Mouse (Mus musculus) CH12.LX (cell line): ENCODE data around the gene Gm5142. TPM values are rescaled to one million over a fixed set of nuclear protein-coding genes. Genes with fewer than 3 reads are reported as not detected.

Experiments used
- DNase-seq: peaks from one replicate; pipeline ENCODE4 v3.0.0-alpha.2; 2013; ENCODE audit errors: extremely low read depth
- H3K27ac ChIP-seq: 2 replicates; pipeline ENCODE4 v1.5.1; 2012; ENCODE audit warnings: low read depth, mild to moderate bottlenecking, control low read depth, moderate library complexity; ENCODE audit not compliant: insufficient read depth
- H3K27me3 ChIP-seq: replicated peaks from 2 replicates; pipeline ENCODE3; 2012; ENCODE audit warnings: inconsistent platforms
- H3K36me3 ChIP-seq, 2 experiments: replicated peaks in 1 of 2; 2 replicates each; pipeline versions ENCODE3 to v1.6.1; 2012; ENCODE audit warnings: inconsistent platforms in 1 of 2, low read length in 1 of 2, mild to moderate bottlenecking in 1 of 2, mixed read lengths in 1 of 2, moderate library complexity in 1 of 2; ENCODE audit not compliant: control insufficient read depth in 1 of 2, insufficient read depth in 1 of 2
- H3K4me1 ChIP-seq, 2 experiments: 2 replicates each; pipeline ENCODE4 v1.6.1; 2012; ENCODE audit warnings: inconsistent platforms in 1 of 2, moderate library complexity in 1 of 2; ENCODE audit not compliant: insufficient read depth in 2 of 2, control insufficient read depth in 1 of 2
- H3K4me2 ChIP-seq: 2 replicates; pipeline ENCODE4 v1.6.1; 2012; ENCODE audit warnings: low read depth, mild to moderate bottlenecking, control low read depth; ENCODE audit not compliant: poor library complexity, insufficient read depth, severe bottlenecking
- H3K4me3 ChIP-seq, 3 experiments: fragments of 150-350 bp in 1 of 3; sonication (generic) in 1 of 3; replicated peaks in 1 of 3; 2 replicates each; pipeline versions ENCODE3 to v1.5.1; 2011 to 2012; ENCODE audit warnings: low read depth in 2 of 3, low read length in 2 of 3, mild to moderate bottlenecking in 2 of 3, moderate library complexity in 2 of 3, control low read depth in 1 of 3, improper control_type of control experiment in 1 of 3, inconsistent platforms in 1 of 3, mixed read lengths in 1 of 3; ENCODE audit not compliant: poor library complexity in 1 of 3
- H3K79me2 ChIP-seq: replicated peaks from 2 replicates; pipeline ENCODE4 v1.6.1; 2012; ENCODE audit warnings: mild to moderate bottlenecking, moderate library complexity; ENCODE audit not compliant: control insufficient read depth, poor library complexity, insufficient read depth, severe bottlenecking; ENCODE audit errors: extremely low read depth
- H3K9ac ChIP-seq: 2 replicates; pipeline ENCODE4 v1.6.1; 2012; ENCODE audit warnings: low read depth, mild to moderate bottlenecking, control low read depth, moderate library complexity; ENCODE audit not compliant: insufficient read depth
- H3K9me3 ChIP-seq: replicated peaks from 2 replicates; pipeline ENCODE3; 2012; ENCODE audit warnings: low read length, inconsistent platforms, mixed read lengths
- CTCF ChIP-seq, 2 experiments: IDR thresholded peaks in 1 of 2; conservative IDR thresholded peaks in 1 of 2; 2 replicates each; pipeline ENCODE4 v1.5.1; 2011 to 2012; ENCODE audit warnings: low read depth in 2 of 2, low read length in 2 of 2, improper control_type of control experiment in 1 of 2, inconsistent platforms in 1 of 2, mild to moderate bottlenecking in 1 of 2, moderate library complexity in 1 of 2
- E2F4 ChIP-seq: IDR thresholded peaks from 2 replicates; pipeline ENCODE4 v1.6.1; 2011; ENCODE audit warnings: low read depth, low read length, improper control_type of control experiment; ENCODE audit not compliant: insufficient replicate concordance
- ELF1 ChIP-seq: IDR thresholded peaks from 2 replicates; pipeline ENCODE4 v1.6.1; 2014; ENCODE audit warnings: low read depth, mild to moderate bottlenecking, inconsistent platforms, low read length, improper control_type of control experiment
- EP300 ChIP-seq: IDR thresholded peaks from 2 replicates; pipeline ENCODE4 v1.6.1; 2011; ENCODE audit warnings: low read length, improper control_type of control experiment
- ETS1 ChIP-seq: conservative IDR thresholded peaks from 2 replicates; pipeline ENCODE4 v1.6.1; 2012; ENCODE audit warnings: low read depth, mild to moderate bottlenecking, inconsistent platforms, low read length, improper control_type of control experiment, moderate library complexity
- HCFC1 ChIP-seq: IDR thresholded peaks from 2 replicates; pipeline ENCODE4 v1.6.1; 2012; ENCODE audit warnings: low read depth, mild to moderate bottlenecking, inconsistent platforms, low read length, improper control_type of control experiment
- IRF4 ChIP-seq: IDR thresholded peaks from 2 replicates; pipeline ENCODE4 v1.6.1; 2014; ENCODE audit warnings: low read depth, mild to moderate bottlenecking, inconsistent platforms, low read length, improper control_type of control experiment
- JUN ChIP-seq: IDR thresholded peaks from 2 replicates; pipeline ENCODE4 v1.6.1; 2011; ENCODE audit warnings: low read depth, mild to moderate bottlenecking, low read length, improper control_type of control experiment, moderate library complexity; ENCODE audit not compliant: insufficient read depth
- KAT2A ChIP-seq: IDR thresholded peaks from 2 replicates; pipeline ENCODE4 v1.6.1; 2012; ENCODE audit warnings: low read length, improper control_type of control experiment, inconsistent platforms; ENCODE audit not compliant: insufficient replicate concordance
- MAX ChIP-seq: IDR thresholded peaks from 2 replicates; pipeline ENCODE4 v1.6.1; 2011; ENCODE audit warnings: low read length, improper control_type of control experiment
- MAZ ChIP-seq: IDR thresholded peaks from 2 replicates; pipeline ENCODE4 v1.6.1; 2012; ENCODE audit warnings: low read depth, mild to moderate bottlenecking, inconsistent platforms, low read length, improper control_type of control experiment, moderate library complexity
- MEF2A ChIP-seq: IDR thresholded peaks from 2 replicates; pipeline ENCODE4 v1.6.1; 2014; ENCODE audit warnings: low read depth, mild to moderate bottlenecking, inconsistent platforms, low read length, improper control_type of control experiment, borderline replicate concordance
- MXI1 ChIP-seq: IDR thresholded peaks from 2 replicates; pipeline ENCODE4 v1.6.1; 2011; ENCODE audit warnings: mild to moderate bottlenecking, low read depth, low read length, improper control_type of control experiment
- NELFE ChIP-seq: IDR thresholded peaks from 2 replicates; pipeline ENCODE4 v1.6.1; 2011; ENCODE audit warnings: low read depth, low read length, improper control_type of control experiment
- NRF1 ChIP-seq: IDR thresholded peaks from 2 replicates; pipeline ENCODE4 v1.6.1; 2014; ENCODE audit warnings: low read depth, mild to moderate bottlenecking, inconsistent platforms, low read length, improper control_type of control experiment, moderate library complexity
- POLR2A ChIP-seq: IDR thresholded peaks from 2 replicates; pipeline ENCODE4 v1.6.1; 2011; ENCODE audit warnings: low read depth, mild to moderate bottlenecking, improper control_type of control experiment, low read length
- RCOR1 ChIP-seq: conservative IDR thresholded peaks from 2 replicates; pipeline ENCODE4 v1.6.1; 2012; ENCODE audit warnings: low read depth, mild to moderate bottlenecking, inconsistent platforms, low read length, improper control_type of control experiment
- TCF12 ChIP-seq: IDR thresholded peaks from 2 replicates; pipeline ENCODE4 v1.6.1; 2014; ENCODE audit warnings: low read depth, mild to moderate bottlenecking, inconsistent platforms, low read length, improper control_type of control experiment
- USF1 ChIP-seq: IDR thresholded peaks from 2 replicates; pipeline ENCODE4 v1.6.1; 2014; ENCODE audit warnings: low read depth, mild to moderate bottlenecking, inconsistent platforms, low read length, improper control_type of control experiment
- ZC3H11A ChIP-seq: IDR thresholded peaks from 2 replicates; pipeline ENCODE4 v1.6.1; 2012; ENCODE audit warnings: low read depth, mild to moderate bottlenecking, inconsistent platforms, low read length, improper control_type of control experiment
- ZKSCAN1 ChIP-seq: IDR thresholded peaks from 2 replicates; pipeline ENCODE4 v1.6.1; 2012; ENCODE audit warnings: low read depth, inconsistent platforms, low read length, improper control_type of control experiment, borderline replicate concordance
- ZMIZ1 ChIP-seq: IDR thresholded peaks from 2 replicates; pipeline ENCODE4 v1.6.1; 2012; ENCODE audit warnings: low read depth, mild to moderate bottlenecking, inconsistent platforms, low read length, improper control_type of control experiment
- dilution Hi-C: fragments of 300-500 bp; cut with MboI; formaldehyde crosslinking; loops from 2 replicates; pipeline ENCODE4 v1.14.3; 2020; ENCODE audit warnings: low sequenced_read_pairs; ENCODE audit not compliant: extremely low pct_unique_long_range_greater_than_20kb, extremely low pct_ligation_motif_present
- in situ Hi-C: fragments of 300-500 bp; cut with MboI; formaldehyde crosslinking; loops from 3 replicates; pipeline ENCODE4 v1.14.3; 2019; ENCODE audit warnings: low sequenced_read_pairs, low pct_ligation_motif_present, low pct_unique_long_range_greater_than_20kb, mixed read lengths
- polyA plus RNA-seq: library from polyadenylated mRNA; unstranded; fragments of >175 nt; gene quantifications from 2 replicates; pipeline ENCODE4 v1.2.1, GENCODE M21; 2012; ENCODE audit warnings: low read depth; ENCODE audit not compliant: insufficient read length
- total RNA-seq, 2 experiments: library from RNA; depleted of rRNA; stranded (reverse); fragments of 300-350 nt in 1 of 2; fragments of >200 nt in 1 of 2; gene quantifications; 2 replicates each; pipeline ENCODE4 v1.2.3; 2012 to 2014

The Gm5142 gene
- total RNA-seq (2012; rRNA removed) (not detected in 2 replicates), total RNA-seq (2014; rRNA removed) (not detected in 2 replicates), polyA plus RNA-seq (not detected in 2 replicates)

DNA sequence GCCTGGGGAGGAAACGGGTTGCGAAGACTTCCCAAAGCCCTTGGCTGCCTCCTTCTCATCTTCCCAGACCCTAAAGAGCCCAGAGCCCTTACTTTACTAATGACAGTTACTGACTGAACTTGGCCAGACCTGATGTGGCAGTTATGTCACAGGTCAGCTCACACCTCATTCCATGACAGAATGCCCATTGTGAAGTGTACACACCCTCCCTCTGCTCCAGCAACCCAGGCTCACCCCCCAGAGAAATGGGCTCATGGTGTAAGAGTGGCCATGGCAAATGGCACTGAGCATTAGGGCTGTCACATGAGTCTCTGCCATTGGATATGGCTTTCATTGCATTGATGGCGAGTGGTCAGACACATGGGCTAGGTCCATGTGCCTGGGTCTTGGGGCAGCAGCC lies at the start of gene Gm5142:
Gene Gm5142 (minus strand): TSS at position 101 of the 400 bp plus-strand sequence.
- in situ Hi-C loops, result no loop called here
- H3K4me1 ChIP-seq, result peaks cover 0 to 4% of the 10 kb centered on the region in 2 experiments; a peak in 2 of 4 replicates
- no peak within 1 kb of the TSS for H3K27ac ChIP-seq
- no peaks in the 10 kb centered on the region for H3K9me3 ChIP-seq
- no peak for TF ChIP-seq TCF12
- TF ChIP-seq ZKSCAN1, result no peak
- TF ChIP-seq MXI1, result no peak
- TF ChIP-seq NRF1, result no peak
- no peak for TF ChIP-seq RCOR1
- no peak for TF ChIP-seq MEF2A
- TF ChIP-seq ETS1, result no peak
- no peak for TF ChIP-seq IRF4
- no peak for TF ChIP-seq CTCF (conservative IDR thresholded peaks at IDR 0.05 in 1 of 2, IDR thresholded peaks at IDR 0.05 in 1 of 2; ENCODE audit: low read depth in 2 of 2, low read length in 2 of 2)
- TF ChIP-seq KAT2A, result no peak
- TF ChIP-seq ELF1, result no peak
- TF ChIP-seq E2F4, result no peak
- TF ChIP-seq POLR2A, result no peak
- TF ChIP-seq HCFC1, result no peak
- no peak for TF ChIP-seq ZMIZ1
- TF ChIP-seq MAZ, result no peak
- TF ChIP-seq MAX, result no peak
- TF ChIP-seq, all 38 proteins: peak for 0
- Histone ChIP-seq H3K9ac (no peak within 1 kb of the TSS), H3K4me2 (no peak within 1 kb of the TSS), H3K4me3 (no peak within 1 kb of the TSS), H3K27me3 (no peaks in the 10 kb centered on the region), H3K36me3 (no peaks in the 10 kb centered on the region), H3K79me2 (no peaks in the 10 kb centered on the region)
- no peak for DNase-seq
- dilution Hi-C loops, result no loop called here

DNA sequence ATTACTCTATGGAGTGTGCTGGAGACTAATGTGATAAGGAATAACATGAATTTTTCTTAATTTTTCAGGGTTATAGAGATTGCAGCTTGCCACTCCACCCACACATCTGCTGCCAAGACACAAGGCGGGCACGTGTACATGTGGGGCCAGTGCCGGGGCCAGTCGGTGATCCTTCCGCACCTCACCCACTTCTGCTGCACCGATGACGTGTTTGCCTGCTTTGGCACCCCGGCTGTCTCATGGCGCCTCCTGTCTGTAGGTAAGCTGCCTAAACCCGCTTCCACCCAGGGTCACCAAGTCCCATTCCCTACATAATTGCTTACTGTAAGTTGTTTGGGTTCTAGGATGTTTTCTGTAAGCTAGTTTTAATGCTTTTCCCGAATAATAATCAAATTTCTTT lies 47.7 kb upstream of the Gm5142 start:
- Histone ChIP-seq H3K36me3 (peaks cover 44 to 87% of the 10 kb centered on the region in 2 experiments), H3K4me3 (no peak overlapping the region), H3K79me2 (no peaks in the 10 kb centered on the region; the same call in 1 of the 2 replicates), H3K4me2 (no peak overlapping the region), H3K9me3 (no peaks in the 10 kb centered on the region), H3K9ac (no peak overlapping the region)
- TF ChIP-seq ZC3H11A (no peak), USF1 (no peak), NRF1 (no peak), NELFE (no peak), EP300 (no peak), JUN (no peak), MXI1 (no peak)
- TF ChIP-seq, all 38 proteins: peak for 0
- H3K27ac ChIP-seq, result no peak overlapping the region
- H3K4me1 ChIP-seq, result no peaks in the 10 kb centered on the region
- dilution Hi-C loops (no loop called here), in situ Hi-C loops (loop anchor here (25.0 kb wide), 1 partner anchor 336 kb away; no protein-coding TSS in a partner anchor)
- no peak for DNase-seq
- H3K27me3 ChIP-seq, result no peaks in the 10 kb centered on the region
